Mouse (Mus musculus) forebrain, postnatal 0 days (tissue): ENCODE measurements around the gene Masp2. TPM values are rescaled to one million over a fixed set of nuclear protein-coding genes. Genes with fewer than 3 reads are reported as not detected.

ENCODE experiments used
- ATAC-seq: fragments of 200-750 bp; cut with Nextera tagmentation; 2 replicates; pipeline ENCODE4 v1.8.0; 2017; ENCODE audit warnings: mild to moderate bottlenecking, moderate library complexity
- DNase-seq: peaks from one replicate; pipeline ENCODE4 v3.0.0-alpha.2; 2015
- H3K27ac ChIP-seq: fragments of 300-500 bp; sonication (generic); 2 replicates; pipeline ENCODE4 v1.5.1; 2014; ENCODE audit warnings: low read depth, mild to moderate bottlenecking, antibody characterized with exemption, low read length, moderate library complexity, mixed read lengths
- H3K27me3 ChIP-seq: fragments of 300-500 bp; sonication (generic); 2 replicates; pipeline ENCODE4 v1.6.1; 2014; ENCODE audit warnings: mild to moderate bottlenecking, low read length, mixed read lengths; ENCODE audit not compliant: insufficient read depth
- H3K36me3 ChIP-seq: fragments of 300-500 bp; sonication (generic); 2 replicates; pipeline ENCODE4 v1.6.1; 2014; ENCODE audit warnings: mild to moderate bottlenecking, moderate library complexity; ENCODE audit not compliant: insufficient read depth
- H3K4me1 ChIP-seq: fragments of 300-500 bp; sonication (generic); 2 replicates; pipeline ENCODE4 v1.6.1; 2014; ENCODE audit warnings: antibody characterized with exemption; ENCODE audit not compliant: insufficient read depth
- H3K4me2 ChIP-seq: fragments of 300-500 bp; sonication (generic); 2 replicates; pipeline ENCODE4 v1.6.1; 2014; ENCODE audit warnings: low read depth, mild to moderate bottlenecking, moderate library complexity
- H3K4me3 ChIP-seq: fragments of 300-500 bp; sonication (generic); 2 replicates; pipeline ENCODE4 v1.5.1; 2014; ENCODE audit warnings: low read depth, low read length, mixed read lengths
- H3K9ac ChIP-seq: fragments of 300-500 bp; sonication (generic); 2 replicates; pipeline ENCODE4 v1.6.1; 2014; ENCODE audit warnings: mild to moderate bottlenecking
- H3K9me3 ChIP-seq: fragments of 300-500 bp; sonication (generic); 2 replicates; pipeline ENCODE4 v1.6.1; 2016; ENCODE audit warnings: low read length
- CTCF ChIP-seq: sonication (generic); IDR thresholded peaks from 2 replicates; pipeline ENCODE4 v1.5.1; 2016; ENCODE audit warnings: antibody characterized with exemption, control low read depth, low read depth
- WGBS: fragments of 180-500 bp; shearing (Covaris S2); extraction: QIAGEN DNeasy Blood & Tissue Kit; methylation state at CpG from one replicate; pipeline ENCODE4 v1.1.7; 2014; 5-methylcytosine and 5-hydroxymethylcytosine counted together
- polyA plus RNA-seq: library from polyadenylated mRNA; unstranded; fragments of >200 nt; fragmentation: Nextera tagmentation; extraction: Ambion mirVana; gene quantifications from 2 replicates; pipeline ENCODE4 v1.2.1, GENCODE M21; 2015
- total RNA-seq: library from RNA; depleted of rRNA; stranded (reverse); fragments of >200 nt; gene quantifications from 2 replicates; pipeline ENCODE4 v1.2.3, GENCODE M21; 2014

Masp2 gene
- total and polyA plus RNA-seq, 2 experiments from 2014 or later, result 0.24 TPM; not detected in 1

- no peak overlapping the region for H3K9ac ChIP-seq
- no peak for TF ChIP-seq CTCF
- DNase-seq (no peak), ATAC-seq (no peak)
- no peak overlapping the region for H3K4me2 ChIP-seq
- H3K9me3 ChIP-seq, result no peaks in the 10 kb centered on the region
- H3K4me1 ChIP-seq, result peaks cover 6% of the 10 kb centered on the region; the same call in 1 of the 2 replicates
- 98% methylated on average over 3 of the region's 3 CpGs for WGBS
- H3K27me3 ChIP-seq, result no peaks in the 10 kb centered on the region
- no peak overlapping the region for H3K4me3 ChIP-seq
- no peak overlapping the region for H3K27ac ChIP-seq
- peaks cover 50% of the 10 kb centered on the region for H3K36me3 ChIP-seq
These were observed 5.6 kb upstream of the Masp2 start for GRCm38 (mm10) chr4:148596731-148597130.

- no peaks in the 10 kb centered on the region for H3K4me1 ChIP-seq
- ATAC-seq (no peak), DNase-seq (no peak)
- H3K27me3 ChIP-seq, result no peaks in the 10 kb centered on the region
- H3K4me2 ChIP-seq, result no peak overlapping the region
- WGBS, result 93% methylated on average over 12 of the region's 12 CpGs
- H3K9me3 ChIP-seq, result no peaks in the 10 kb centered on the region
- no peak for TF ChIP-seq CTCF
- no peak overlapping the region for H3K4me3 ChIP-seq
- no peak overlapping the region for H3K27ac ChIP-seq
- H3K9ac ChIP-seq, result no peak overlapping the region
- peaks cover 42% of the 10 kb centered on the region for H3K36me3 ChIP-seq
These were observed 3.5 kb upstream of the Masp2 start for GRCm38 (mm10) chr4:148598826-148599225.

- Histone ChIP-seq H3K27me3 (no peaks in the 10 kb centered on the region), H3K27ac (no peak overlapping the region), H3K9me3 (no peaks in the 10 kb centered on the region), H3K4me3 (no peak overlapping the region), H3K9ac (no peak overlapping the region), H3K36me3 (peaks cover 27% of the 10 kb centered on the region), H3K4me2 (no peak overlapping the region), H3K4me1 (no peaks in the 10 kb centered on the region)
- DNase-seq (no peak), ATAC-seq (no peak)
- TF ChIP-seq CTCF, result no peak
- WGBS, result 87% methylated on average over 4 of the region's 4 CpGs
These were observed 2.0 kb upstream of the Masp2 start for GRCm38 (mm10) chr4:148600316-148600715.

GRCm38 (mm10) chr4:148601871-148602270 is 483 bp upstream of the Masp2 start:
- Histone ChIP-seq H3K27me3 (no peaks in the 10 kb centered on the region), H3K36me3 (peaks cover 16% of the 10 kb centered on the region; the same call in 1 of the 2 replicates), H3K4me2 (no peak overlapping the region), H3K27ac (no peak overlapping the region), H3K9me3 (no peaks in the 10 kb centered on the region), H3K9ac (no peak overlapping the region), H3K4me1 (no peaks in the 10 kb centered on the region), H3K4me3 (no peak overlapping the region)
- DNase-seq (no peak), ATAC-seq (no peak)
- no peak for TF ChIP-seq CTCF
- 84% methylated on average over 4 of the region's 4 CpGs for WGBS

GRCm38 (mm10) chr4:148603376-148604139 is 1.2 kb downstream of the Masp2 start:
- no peak overlapping the region for H3K4me2 ChIP-seq
- TF ChIP-seq CTCF, result no peak
- WGBS, result 73% methylated on average over 10 of the region's 10 CpGs

GRCm38 (mm10) chr4:148604141-148604540 is 1.8 kb downstream of the Masp2 start:
- Histone ChIP-seq H3K36me3 (peaks cover 12% of the 10 kb centered on the region), H3K4me2 (no peak overlapping the region), H3K9me3 (no peaks in the 10 kb centered on the region), H3K27me3 (no peaks in the 10 kb centered on the region), H3K9ac (no peak overlapping the region), H3K4me3 (no peak overlapping the region), H3K4me1 (no peaks in the 10 kb centered on the region), H3K27ac (no peak overlapping the region)
- ATAC-seq (no peak), DNase-seq (no peak)
- 79% methylated on average over 7 of the region's 7 CpGs for WGBS
- no peak for TF ChIP-seq CTCF

More at GRCm38 (mm10) chr4:148603376-148604139, 1.2 kb downstream of the Masp2 start:
- Histone ChIP-seq H3K9me3 (no peaks in the 10 kb centered on the region), H3K4me1 (no peaks in the 10 kb centered on the region), H3K36me3 (peaks cover 12% of the 10 kb centered on the region), H3K27ac (no peak overlapping the region), H3K9ac (no peak overlapping the region), H3K4me3 (no peak overlapping the region), H3K27me3 (no peaks in the 10 kb centered on the region)
- no peak for DNase-seq
- ATAC-seq, result peak; percentile 29; the same call in 1 of the 2 replicates

GRCm38 (mm10) chr4:148604541-148605165 is 2.3 kb downstream of the Masp2 start:
- H3K27me3 ChIP-seq, result no peaks in the 10 kb centered on the region
- H3K36me3 ChIP-seq, result peaks cover 10% of the 10 kb centered on the region; the same call in 1 of the 2 replicates
- DNase-seq (peak; percentile 56), ATAC-seq (peak; percentile 49)
- H3K4me1 ChIP-seq, result no peaks in the 10 kb centered on the region
- TF ChIP-seq CTCF, result peak; percentile 72
- H3K27ac ChIP-seq, result no peak overlapping the region
- 92% methylated on average over 3 of the region's 3 CpGs for WGBS
- H3K9me3 ChIP-seq, result no peaks in the 10 kb centered on the region
- no peak overlapping the region for H3K9ac ChIP-seq
- H3K4me3 ChIP-seq, result no peak overlapping the region
- no peak overlapping the region for H3K4me2 ChIP-seq
